Mouse (Mus musculus) hematopoietic stem cell, adult 5-6 weeks (primary cell): ENCODE results near the gene Gm10282. TPM values are rescaled to one million over a fixed set of nuclear protein-coding genes. Genes with fewer than 3 reads are reported as not detected.

ENCODE experiments used
- total RNA-seq: library from RNA; stranded (forward); fragments of 172-1452, 232-1000 nt; gene quantifications from 2 replicates; pipeline ENCODE4 v1.2.3, GENCODE M21; 2017

The Gm10282 gene
- total RNA-seq, 1 experiment from 2014 or later: 35.8 TPM

Other genes starting within 250 kb of the Gm10282 start
- gene Olfr373, start 222.1 kb downstream of the Gm10282 start, total RNA-seq: not detected in 2 replicates
- not detected in 2 replicates for gene Olfr374, start 198.2 kb downstream of the Gm10282 start, total RNA-seq
- gene Tpm4, start 170.3 kb downstream of the Gm10282 start, total RNA-seq: 51.1 and 73.7 TPM in 2 replicates
- gene Rab8a, start 144.1 kb downstream of the Gm10282 start, total RNA-seq: 317 and 486 TPM in 2 replicates
- 10.1 and 14.3 TPM in 2 replicates for gene Hsh2d, start 115.6 kb downstream of the Gm10282 start, total RNA-seq
- not detected in 2 replicates for gene Cib3, start 92.4 kb downstream of the Gm10282 start, total RNA-seq
- not detected in 2 replicates for gene Gm11034, start 91.6 kb downstream of the Gm10282 start, total RNA-seq
- gene Fam32a, start 85.5 kb downstream of the Gm10282 start, total RNA-seq: 67.6 and 81.8 TPM in 2 replicates
- 70.2 and 79.2 TPM in 2 replicates for gene Ap1m1, start 65.2 kb downstream of the Gm10282 start, total RNA-seq
- 9.4 and 17.1 TPM in 2 replicates for gene Klf2, start 13.8 kb upstream of the Gm10282 start, total RNA-seq
- 50.0 and 54.2 TPM in 2 replicates for gene Eps15l1, start 116.2 kb upstream of the Gm10282 start, total RNA-seq
- 4.0 and 4.6 TPM in 2 replicates for gene Calr3, start 138.6 kb upstream of the Gm10282 start, total RNA-seq
- gene 1700030K09Rik, start 138.6 kb upstream of the Gm10282 start, total RNA-seq: 6.4 and 9.3 TPM in 2 replicates
- gene Cherp, start 170.0 kb upstream of the Gm10282 start, total RNA-seq: 9.2 and 11.8 TPM in 2 replicates
- 25.3 and 30.0 TPM in 2 replicates for gene Slc35e1, start 187.4 kb upstream of the Gm10282 start, total RNA-seq
- 9.4 and 10.5 TPM in 2 replicates for gene Med26, start 243.0 kb upstream of the Gm10282 start, total RNA-seq